Mouse (Mus musculus) E14TG2a.4 (cell line): ENCODE results near the gene Zdhhc16.

Experiments used
- CTCF ChIP-seq: conservative IDR thresholded peaks from 2 replicates; pipeline ENCODE4 v1.5.1; 2014; ENCODE audit warnings: low read length
- NANOG ChIP-seq: IDR thresholded peaks from 2 replicates; pipeline ENCODE4 v1.6.1; 2014; ENCODE audit warnings: borderline replicate concordance, low read length, mixed read lengths

DNA sequence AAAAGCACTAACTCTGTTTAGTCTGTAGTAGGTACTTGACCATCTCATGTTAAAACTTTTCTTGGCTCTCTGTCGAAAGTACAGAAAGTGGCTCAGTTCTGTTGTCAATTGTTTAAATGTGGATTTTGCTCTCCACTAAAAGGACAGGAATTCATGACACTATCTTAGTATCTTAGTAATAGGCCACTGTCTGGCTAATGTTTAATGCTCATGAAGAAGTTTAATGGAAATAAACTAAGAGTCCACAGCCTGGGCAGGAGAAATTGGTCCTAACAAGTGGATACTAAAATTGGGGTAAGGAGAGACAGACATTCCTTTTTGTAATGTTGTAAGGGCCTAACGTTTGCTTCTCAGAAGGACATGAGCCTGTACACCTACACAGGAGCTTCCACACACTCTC, 22.9 kb upstream of the Zdhhc16 start:
- TF ChIP-seq CTCF = no peak
- no peak for TF ChIP-seq NANOG
